Mouse (Mus musculus) intestine, embryonic 14.5 days (tissue): ENCODE measurements at regions not wholly inside any gene's neighbourhood (a gene's known extent, or its start where the extent isn't known, plus 50 kb on each side); places are given as distances from the start of the nearest gene placed in this dataset.

ENCODE experiments used
- ATAC-seq: fragments of 200-750 bp; cut with Nextera tagmentation; replicated peaks from 2 replicates; pipeline ENCODE4 v1.8.0; 2017; ENCODE audit warnings: low read depth, moderate number of reproducible peaks, moderate TSS enrichment, moderate library complexity; ENCODE audit not compliant: low FRiP score, low TSS enrichment
- DNase-seq: peaks from one replicate; pipeline ENCODE4 v3.0.0-alpha.2; 2018; ENCODE audit warnings: low spot score
- H3K27ac ChIP-seq: fragments of 300-500 bp; sonication (generic); 2 replicates; pipeline ENCODE4 v1.5.1; 2014; ENCODE audit warnings: low read depth, mild to moderate bottlenecking, control low read depth
- H3K27me3 ChIP-seq: fragments of 300-500 bp; sonication (generic); replicated peaks from 2 replicates; pipeline ENCODE4 v1.6.1; 2014; ENCODE audit warnings: low read length, control low read depth; ENCODE audit not compliant: control insufficient read depth, insufficient read depth
- H3K36me3 ChIP-seq: fragments of 300-500 bp; sonication (generic); 2 replicates; pipeline ENCODE4 v1.6.1; 2014; ENCODE audit warnings: low read length, control low read depth; ENCODE audit not compliant: control insufficient read depth, insufficient read depth
- H3K4me1 ChIP-seq: fragments of 300-500 bp; sonication (generic); replicated peaks from 2 replicates; pipeline ENCODE4 v1.6.1; 2014; ENCODE audit warnings: low read length, control low read depth, mixed read lengths; ENCODE audit not compliant: control insufficient read depth, insufficient read depth
- H3K4me2 ChIP-seq: fragments of 300-500 bp; sonication (generic); 2 replicates; pipeline ENCODE4 v1.6.1; 2014; ENCODE audit warnings: low read length
- H3K4me3 ChIP-seq: fragments of 300-500 bp; sonication (generic); 2 replicates; pipeline ENCODE4 v1.5.1; 2014; ENCODE audit warnings: low read depth, low read length, control low read depth, mixed read lengths
- H3K9ac ChIP-seq: fragments of 300-500 bp; sonication (generic); 2 replicates; pipeline ENCODE4 v1.6.1; 2014; ENCODE audit warnings: mild to moderate bottlenecking, low read length
- H3K9me3 ChIP-seq: fragments of 300-500 bp; sonication (generic); 2 replicates; pipeline ENCODE4 v1.6.1; 2016; ENCODE audit warnings: low read length, control low read depth; ENCODE audit not compliant: control insufficient read depth
- WGBS: fragments of 180-500 bp; shearing (Covaris S2); extraction: QIAGEN DNeasy Blood & Tissue Kit; methylation state at CpG from one replicate; pipeline ENCODE4 v1.1.7; 2014; 5-methylcytosine and 5-hydroxymethylcytosine counted together

GRCm38 (mm10) chr15:67434284-67434683, 933.6 kb upstream of the Lrrc6 start:
- H3K9me3 ChIP-seq, result no peaks in the 10 kb centered on the region
- H3K36me3 ChIP-seq, result no peaks in the 10 kb centered on the region
- DNase-seq, result peak; percentile 60
- no peak overlapping the region for H3K4me3 ChIP-seq
- H3K27ac ChIP-seq, result no peak overlapping the region
- 22% methylated on average over 2 of the region's 2 CpGs for WGBS
- H3K9ac ChIP-seq, result no peak overlapping the region
- ATAC-seq, result peak; percentile 64; the same call in 1 of the 2 replicates
- no peaks in the 10 kb centered on the region for H3K27me3 ChIP-seq
- H3K4me2 ChIP-seq, result no peak overlapping the region
- no peaks in the 10 kb centered on the region for H3K4me1 ChIP-seq

GRCm38 (mm10) chr15:67423922-67424321, 923.2 kb upstream of the Lrrc6 start:
- Histone ChIP-seq H3K4me2 (no peak overlapping the region), H3K27ac (no peak overlapping the region), H3K4me3 (no peak overlapping the region), H3K9ac (no peak overlapping the region), H3K9me3 (no peaks in the 10 kb centered on the region), H3K36me3 (no peaks in the 10 kb centered on the region), H3K4me1 (no peaks in the 10 kb centered on the region), H3K27me3 (no peaks in the 10 kb centered on the region)
- DNase-seq (no peak), ATAC-seq (no peak)
- WGBS, result 43% methylated on average over 3 of the region's 3 CpGs

- no peak overlapping the region for H3K9ac ChIP-seq
- DNase-seq (no peak), ATAC-seq (no peak)
- no peak overlapping the region for H3K4me2 ChIP-seq
- H3K27me3 ChIP-seq, result no peaks in the 10 kb centered on the region
- no peaks in the 10 kb centered on the region for H3K4me1 ChIP-seq
- no peak overlapping the region for H3K4me3 ChIP-seq
- 78% methylated on average over 8 of the region's 8 CpGs for WGBS
- no peaks in the 10 kb centered on the region for H3K9me3 ChIP-seq
- H3K36me3 ChIP-seq, result no peaks in the 10 kb centered on the region
- no peak overlapping the region for H3K27ac ChIP-seq
These were observed 921.7 kb upstream of the Lrrc6 start for GRCm38 (mm10) chr15:67422277-67422953.

GRCm38 (mm10) chr15:67420776-67421175, 920.1 kb upstream of the Lrrc6 start:
- H3K9ac ChIP-seq, result no peak overlapping the region
- no peaks in the 10 kb centered on the region for H3K36me3 ChIP-seq
- H3K27ac ChIP-seq, result no peak overlapping the region
- H3K9me3 ChIP-seq, result no peaks in the 10 kb centered on the region
- ATAC-seq (no peak), DNase-seq (no peak)
- no peaks in the 10 kb centered on the region for H3K27me3 ChIP-seq
- WGBS, result 55% methylated on average over 6 of the region's 6 CpGs
- no peaks in the 10 kb centered on the region for H3K4me1 ChIP-seq
- no peak overlapping the region for H3K4me3 ChIP-seq
- no peak overlapping the region for H3K4me2 ChIP-seq

- H3K27ac ChIP-seq, result no peak overlapping the region
- no peaks in the 10 kb centered on the region for H3K36me3 ChIP-seq
- no peak overlapping the region for H3K4me3 ChIP-seq
- no peaks in the 10 kb centered on the region for H3K27me3 ChIP-seq
- no peak for ATAC-seq
- DNase-seq, result no peak
- no peak overlapping the region for H3K4me2 ChIP-seq
- 100% methylated on average over 1 of the region's 1 CpGs for WGBS
- H3K4me1 ChIP-seq, result no peaks in the 10 kb centered on the region
- no peak overlapping the region for H3K9ac ChIP-seq
- no peaks in the 10 kb centered on the region for H3K9me3 ChIP-seq
These were observed 919.0 kb upstream of the Lrrc6 start for GRCm38 (mm10) chr15:67419733-67420132.

GRCm38 (mm10) chr15:67417742-67418163, 917.0 kb upstream of the Lrrc6 start:
- Histone ChIP-seq H3K9me3 (no peaks in the 10 kb centered on the region), H3K4me3 (no peak overlapping the region), H3K4me1 (no peaks in the 10 kb centered on the region), H3K9ac (no peak overlapping the region), H3K27ac (no peak overlapping the region), H3K36me3 (no peaks in the 10 kb centered on the region), H3K4me2 (no peak overlapping the region), H3K27me3 (no peaks in the 10 kb centered on the region)
- ATAC-seq (no peak), DNase-seq (no peak)
- WGBS, result 73% methylated on average over 2 of the region's 2 CpGs

- Histone ChIP-seq H3K27me3 (no peaks in the 10 kb centered on the region), H3K9me3 (no peaks in the 10 kb centered on the region), H3K4me1 (no peaks in the 10 kb centered on the region), H3K4me2 (no peak overlapping the region), H3K4me3 (no peak overlapping the region), H3K9ac (no peak overlapping the region), H3K36me3 (no peaks in the 10 kb centered on the region), H3K27ac (no peak overlapping the region)
- no peak for DNase-seq
- no peak for ATAC-seq
- 76% methylated on average over 2 of the region's 2 CpGs for WGBS
These were observed 915.1 kb upstream of the Lrrc6 start for GRCm38 (mm10) chr15:67415840-67416239.

GRCm38 (mm10) chr15:67414371-67414930, 913.7 kb upstream of the Lrrc6 start:
- WGBS, result 83% methylated on average over 3 of the region's 3 CpGs
- Histone ChIP-seq H3K9ac (no peak overlapping the region), H3K4me1 (no peaks in the 10 kb centered on the region), H3K9me3 (no peaks in the 10 kb centered on the region), H3K36me3 (no peaks in the 10 kb centered on the region), H3K27me3 (no peaks in the 10 kb centered on the region), H3K27ac (no peak overlapping the region), H3K4me3 (no peak overlapping the region), H3K4me2 (no peak overlapping the region)
- DNase-seq (no peak), ATAC-seq (no peak)

- no peak overlapping the region for H3K4me3 ChIP-seq
- no peak for DNase-seq
- no peak for ATAC-seq
- H3K27me3 ChIP-seq, result no peaks in the 10 kb centered on the region
- 84% methylated on average over 3 of the region's 3 CpGs for WGBS
- H3K4me2 ChIP-seq, result no peak overlapping the region
- H3K36me3 ChIP-seq, result no peaks in the 10 kb centered on the region
- no peak overlapping the region for H3K27ac ChIP-seq
- H3K9me3 ChIP-seq, result no peaks in the 10 kb centered on the region
- H3K9ac ChIP-seq, result no peak overlapping the region
- no peaks in the 10 kb centered on the region for H3K4me1 ChIP-seq
These were observed 912.9 kb upstream of the Lrrc6 start for GRCm38 (mm10) chr15:67413581-67413980.
